Mouse (Mus musculus) embryonic fibroblast, embryonic 13.5 days (primary cell): ENCODE measurements around the gene Gse1.

Source experiments
- CTCF ChIP-seq: IDR thresholded peaks from 2 replicates; pipeline ENCODE4 v1.5.1; 2011; ENCODE audit warnings: mild to moderate bottlenecking, control low read depth, low read length, moderate library complexity, borderline replicate concordance; ENCODE audit not compliant: insufficient read depth
- POLR2A ChIP-seq: IDR thresholded peaks from 2 replicates; pipeline ENCODE4 v1.6.1; 2011; ENCODE audit warnings: low read depth, mild to moderate bottlenecking, control low read depth, low read length, moderate library complexity

DNA sequence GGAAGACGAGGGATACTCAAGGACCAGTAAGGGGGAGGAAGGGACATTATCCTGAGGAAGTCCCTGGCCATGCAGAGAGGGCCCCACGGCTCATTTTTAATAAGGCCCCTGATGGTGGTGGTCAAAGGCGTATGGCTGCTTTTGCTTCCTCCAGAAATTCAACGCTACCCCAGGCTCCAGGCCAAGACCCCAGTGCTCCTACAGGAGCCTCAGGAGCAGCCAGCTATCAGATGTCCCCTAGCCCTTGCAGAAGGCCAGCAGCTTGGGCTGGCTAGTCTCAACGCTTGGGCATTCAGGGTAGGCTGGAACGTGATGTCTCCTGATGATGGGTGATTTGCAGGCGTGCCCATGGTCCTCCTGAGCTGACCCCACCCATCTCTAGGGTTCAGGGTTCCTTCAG, 204.2 kb downstream of the Gse1 start:
- TF ChIP-seq CTCF (no peak), POLR2A (no peak)
